Mouse (Mus musculus) stomach, embryonic 14.5 days (tissue): ENCODE measurements around the gene Gprin1. TPM values are rescaled to one million over a fixed set of nuclear protein-coding genes. Genes with fewer than 3 reads are reported as not detected.

ENCODE experiments used
- ATAC-seq: fragments of 200-750 bp; cut with Nextera tagmentation; 2 replicates; pipeline ENCODE4 v1.8.0; 2017; ENCODE audit warnings: low read depth, moderate TSS enrichment; ENCODE audit not compliant: insufficient number of reproducible peaks, insufficient read depth, low FRiP score
- H3K27ac ChIP-seq: fragments of 300-500 bp; sonication (generic); 2 replicates; pipeline ENCODE4 v1.5.1; 2014; ENCODE audit warnings: mild to moderate bottlenecking, low read length, moderate library complexity, mixed read lengths
- H3K27me3 ChIP-seq: fragments of 300-500 bp; sonication (generic); 2 replicates; pipeline ENCODE4 v1.6.1; 2014; ENCODE audit warnings: low read length, control low read depth, mixed read lengths; ENCODE audit not compliant: control insufficient read depth, insufficient read depth
- H3K36me3 ChIP-seq: fragments of 300-500 bp; sonication (generic); 2 replicates; pipeline ENCODE4 v1.6.1; 2014; ENCODE audit warnings: mild to moderate bottlenecking, control low read depth, low read length, moderate library complexity, mixed read lengths; ENCODE audit not compliant: control insufficient read depth, insufficient read depth
- H3K4me1 ChIP-seq: fragments of 300-500 bp; sonication (generic); 2 replicates; pipeline ENCODE4 v1.6.1; 2014; ENCODE audit warnings: low read length, control low read depth, mixed read lengths; ENCODE audit not compliant: control insufficient read depth, insufficient read depth
- H3K4me2 ChIP-seq: fragments of 300-500 bp; sonication (generic); replicated peaks from 2 replicates; pipeline ENCODE4 v1.6.1; 2014; ENCODE audit warnings: low read depth, low read length, control low read depth
- H3K4me3 ChIP-seq: fragments of 300-500 bp; sonication (generic); 2 replicates; pipeline ENCODE4 v1.5.1; 2014; ENCODE audit warnings: low read depth, low read length, control low read depth
- H3K9ac ChIP-seq: fragments of 300-500 bp; sonication (generic); replicated peaks from 2 replicates; pipeline ENCODE4 v1.6.1; 2014; ENCODE audit warnings: low read depth, mild to moderate bottlenecking, control low read depth, low read length, moderate library complexity, mixed read lengths
- H3K9me3 ChIP-seq: fragments of 300-500 bp; sonication (generic); 2 replicates; pipeline ENCODE4 v1.6.1; 2016; ENCODE audit warnings: low read depth, low read length, control low read depth; ENCODE audit not compliant: control insufficient read depth
- WGBS: fragments of 180-500 bp; shearing (Covaris S2); extraction: QIAGEN DNeasy Blood & Tissue Kit; methylation state at CpG from one replicate; pipeline ENCODE4 v1.1.7; 2014; 5-methylcytosine and 5-hydroxymethylcytosine counted together
- polyA plus RNA-seq: library from polyadenylated mRNA; unstranded; fragments of >200 nt; fragmentation: Nextera tagmentation; extraction: Ambion mirVana; gene quantifications from 2 replicates; pipeline ENCODE4 v1.2.1, GENCODE M21; 2014

The Gprin1 gene
- polyA plus RNA-seq, 1 experiment from 2014 or later, result 0.65 TPM

GRCm38 (mm10) chr13:54766192-54766768 is 16.6 kb upstream of the Gprin1 start, which contains the start of gene Sncb:
Sncb (minus strand) TSS chr13:54766595.
- ATAC-seq, result peak; percentile 69; the same call in 1 of the 2 replicates
- H3K9me3 ChIP-seq, result no peaks in the 10 kb centered on the region
- H3K27ac ChIP-seq, result no peak within 1 kb of the TSS
- H3K9ac ChIP-seq, result no peak within 1 kb of the TSS
- H3K36me3 ChIP-seq, result no peaks in the 10 kb centered on the region
- WGBS, result 3% methylated on average over 35 of the region's 35 CpGs
- H3K4me3 ChIP-seq, result peak within 1 kb of the TSS; percentile 25
- peaks cover 34% of the 10 kb centered on the region for H3K27me3 ChIP-seq
- peak within 1 kb of the TSS; percentile 44 for H3K4me2 ChIP-seq
- 0 out of 2 replicates have a peak, but pooled peaks cover 6% of the 10 kb centered on the region for H3K4me1 ChIP-seq

GRCm38 (mm10) chr13:54765281-54766191 is 15.9 kb upstream of the Gprin1 start:
- H3K27me3 ChIP-seq, result peaks cover 34% of the 10 kb centered on the region
- peak overlapping the region; percentile 25 for H3K4me3 ChIP-seq
- no peak for ATAC-seq
- no peak overlapping the region for H3K9ac ChIP-seq
- H3K27ac ChIP-seq, result no peak overlapping the region
- H3K36me3 ChIP-seq, result no peaks in the 10 kb centered on the region
- no peaks in the 10 kb centered on the region for H3K9me3 ChIP-seq
- 0 out of 2 replicates have a peak, but pooled peaks cover 6% of the 10 kb centered on the region for H3K4me1 ChIP-seq
- WGBS, result 4% methylated on average over 44 of the region's 44 CpGs
- peak overlapping the region; percentile 44 for H3K4me2 ChIP-seq

GRCm38 (mm10) chr13:54760906-54761305 is 11.2 kb upstream of the Gprin1 start:
- no peak overlapping the region for H3K27ac ChIP-seq
- WGBS, result 76% methylated on average over 7 of the region's 7 CpGs
- H3K4me1 ChIP-seq, result 0 out of 2 replicates have a peak, but pooled peaks cover under 1% of the 10 kb centered on the region
- no peaks in the 10 kb centered on the region for H3K9me3 ChIP-seq
- no peak overlapping the region for H3K9ac ChIP-seq
- H3K4me2 ChIP-seq, result no peak overlapping the region
- H3K36me3 ChIP-seq, result no peaks in the 10 kb centered on the region
- ATAC-seq, result no peak
- H3K4me3 ChIP-seq, result no peak overlapping the region
- H3K27me3 ChIP-seq, result peaks cover 27% of the 10 kb centered on the region

GRCm38 (mm10) chr13:54760164-54760795 is 10.6 kb upstream of the Gprin1 start:
- Histone ChIP-seq H3K27me3 (peaks cover 23% of the 10 kb centered on the region), H3K9me3 (no peaks in the 10 kb centered on the region), H3K4me3 (no peak overlapping the region), H3K36me3 (no peaks in the 10 kb centered on the region), H3K4me1 (no peaks in the 10 kb centered on the region), H3K4me2 (no peak overlapping the region), H3K9ac (no peak overlapping the region), H3K27ac (no peak overlapping the region)
- no peak for ATAC-seq
- 58% methylated on average over 8 of the region's 8 CpGs for WGBS

GRCm38 (mm10) chr13:54759496-54759895 is 9.8 kb upstream of the Gprin1 start:
- H3K4me3 ChIP-seq, result no peak overlapping the region
- no peak overlapping the region for H3K9ac ChIP-seq
- H3K4me1 ChIP-seq, result no peaks in the 10 kb centered on the region
- ATAC-seq, result no peak
- no peak overlapping the region for H3K4me2 ChIP-seq
- H3K9me3 ChIP-seq, result no peaks in the 10 kb centered on the region
- H3K27me3 ChIP-seq, result peaks cover 19% of the 10 kb centered on the region
- WGBS, result 27% methylated on average over 7 of the region's 7 CpGs
- no peak overlapping the region for H3K27ac ChIP-seq
- H3K36me3 ChIP-seq, result no peaks in the 10 kb centered on the region

- 2% methylated on average over 29 of the region's 29 CpGs for WGBS
Measured at GRCm38 (mm10) chr13:54758756-54759470, 9.2 kb upstream of the Gprin1 start.

GRCm38 (mm10) chr13:54758045-54758755 is 8.5 kb upstream of the Gprin1 start:
- H3K36me3 ChIP-seq, result no peaks in the 10 kb centered on the region
- H3K27ac ChIP-seq, result no peak overlapping the region
- peaks cover 16% of the 10 kb centered on the region for H3K27me3 ChIP-seq
- H3K4me1 ChIP-seq, result no peaks in the 10 kb centered on the region
- no peak overlapping the region for H3K9ac ChIP-seq
- ATAC-seq, result peak; percentile 91
- H3K9me3 ChIP-seq, result no peaks in the 10 kb centered on the region
- peak overlapping the region; percentile 28 for H3K4me3 ChIP-seq
- WGBS, result under 1% methylated on average over 43 of the region's 43 CpGs
- H3K4me2 ChIP-seq, result peak overlapping the region; percentile 49

More at GRCm38 (mm10) chr13:54758756-54759470, 9.2 kb upstream of the Gprin1 start:
- Histone ChIP-seq H3K27me3 (peaks cover 16% of the 10 kb centered on the region), H3K9ac (no peak overlapping the region), H3K27ac (no peak overlapping the region), H3K4me3 (peak overlapping the region; percentile 28; the same call in 1 of the 2 replicates), H3K9me3 (no peaks in the 10 kb centered on the region), H3K36me3 (no peaks in the 10 kb centered on the region), H3K4me1 (no peaks in the 10 kb centered on the region), H3K4me2 (peak overlapping the region; percentile 49; the same call in 1 of the 2 replicates)
- no peak; the same call in 1 of the 2 replicates for ATAC-seq
